Mouse (Mus musculus) lung, postnatal 14 days (tissue): Measurements from ENCODE around the gene Fpr2.
A peak's percentile ranks its signal among the peaks of the same experiment; 100 is the strongest.
"Not testable (repeated sequence)": the region's sequence is repeated elsewhere in the genome, so short reads cannot be mapped to it uniquely, and the experiment has no call there.

ENCODE experiments used
- DNase-seq: peaks from one replicate; pipeline ENCODE4 v3.0.0; 2021

Gene Fpr2

DNA sequence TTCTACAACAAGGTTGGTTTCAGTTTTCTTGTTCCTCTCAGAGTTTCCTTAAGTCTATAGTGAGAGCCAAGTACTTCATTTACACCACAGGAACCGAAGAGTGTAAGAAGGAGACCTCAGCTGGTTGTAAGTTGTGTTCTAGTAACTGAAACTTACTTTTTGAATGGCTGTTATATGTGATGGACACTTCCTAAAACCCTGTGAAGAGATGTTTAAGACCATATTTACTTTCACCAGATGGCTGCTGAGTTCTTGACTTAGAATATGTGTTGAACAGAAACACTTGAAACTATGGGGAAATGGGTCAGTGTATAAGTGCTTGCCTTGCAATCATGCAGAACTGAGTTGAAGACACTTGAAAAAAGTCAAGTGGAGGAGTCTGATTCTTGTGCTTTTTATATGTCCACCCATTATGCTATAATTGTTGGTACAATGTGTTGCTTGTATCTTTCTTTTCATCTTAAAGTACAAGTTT is at the start of gene Fpr2, which contains the start of gene Fpr3:
TSS of gene Fpr2 (plus strand) at position 51 of the 475 bp plus-strand sequence.
TSS of gene Fpr3 (plus strand) at position 79 of the 475 bp plus-strand sequence.
- no peak for DNase-seq

DNA sequence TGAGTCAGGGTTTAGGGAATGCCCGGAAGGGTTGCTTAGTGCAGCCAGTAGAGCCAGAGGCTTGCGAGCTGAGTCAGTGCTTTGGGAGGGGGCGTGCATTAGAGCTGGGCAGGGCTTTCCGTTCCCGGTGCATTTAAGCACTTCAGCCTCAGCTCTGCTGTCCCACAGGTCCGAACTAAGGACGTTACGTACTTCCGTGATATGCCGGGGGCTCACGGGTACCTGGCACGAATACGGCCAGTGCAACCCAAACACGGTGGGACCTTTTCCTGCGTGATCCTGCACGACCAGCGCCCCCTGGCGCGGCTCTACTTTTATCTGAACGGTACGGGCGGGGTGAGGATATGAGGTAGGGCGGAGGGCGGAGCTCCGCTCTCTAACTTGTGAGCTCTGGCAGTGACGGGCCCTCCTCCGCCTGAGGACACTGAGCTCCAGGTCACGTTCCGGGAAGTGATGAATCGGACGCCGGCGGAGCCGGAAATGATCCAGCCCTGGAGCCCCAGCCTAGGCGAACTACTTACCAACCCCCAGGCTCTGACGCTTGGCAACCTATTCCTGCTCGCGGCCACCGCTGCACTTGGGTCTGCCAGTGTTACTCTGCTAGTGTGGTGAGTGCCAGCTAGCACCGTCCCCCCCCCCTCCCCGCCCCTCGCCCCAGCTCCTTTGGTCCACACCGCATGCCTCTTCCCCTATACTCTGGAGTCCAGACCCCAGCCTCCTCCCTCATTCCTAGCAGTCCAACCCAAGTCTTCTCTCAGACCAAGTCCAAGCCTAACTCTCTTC is 49.5 kb upstream of the Fpr2 start:
- DNase-seq = peak; percentile 98

DNA sequence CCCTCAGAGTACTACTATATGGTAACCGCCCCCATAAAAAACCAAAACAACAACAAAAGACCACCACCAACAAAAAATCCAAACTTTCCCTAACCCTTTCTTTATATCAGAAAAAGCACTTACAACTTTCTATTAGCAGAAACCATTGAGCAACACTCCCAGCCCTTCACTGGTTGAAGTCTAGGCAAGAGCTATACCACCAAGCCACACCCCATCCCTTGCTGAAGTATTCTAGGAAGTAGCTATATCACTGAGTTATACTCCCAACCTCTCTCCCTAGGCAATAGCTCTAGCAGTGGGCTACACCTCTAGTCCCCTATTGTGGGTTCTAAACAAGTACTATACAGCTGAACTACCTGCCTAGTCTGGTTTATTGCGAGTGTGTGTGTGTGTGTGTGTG is 48.3 kb upstream of the Fpr2 start:
- no peak for DNase-seq

DNA sequence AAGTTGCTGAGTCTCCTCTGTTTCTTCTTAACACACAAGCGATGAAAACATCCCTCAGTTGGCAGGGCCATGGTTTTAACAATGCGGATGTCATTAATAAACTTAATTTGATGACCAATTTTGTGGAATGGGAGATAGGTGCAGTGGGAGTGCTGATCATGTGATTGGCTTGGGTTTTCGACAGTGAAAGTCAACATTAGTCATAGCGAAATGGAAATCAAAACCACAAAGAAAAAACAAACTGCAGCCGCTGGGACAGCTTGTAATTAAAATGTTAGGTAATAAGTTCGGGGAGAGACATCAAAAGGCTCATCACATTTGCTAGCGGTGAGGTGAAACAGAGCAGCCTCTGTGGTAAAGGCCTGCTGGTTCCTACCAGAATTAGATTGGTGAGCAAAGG is 46.8 kb upstream of the Fpr2 start:
- no peak for DNase-seq

DNA sequence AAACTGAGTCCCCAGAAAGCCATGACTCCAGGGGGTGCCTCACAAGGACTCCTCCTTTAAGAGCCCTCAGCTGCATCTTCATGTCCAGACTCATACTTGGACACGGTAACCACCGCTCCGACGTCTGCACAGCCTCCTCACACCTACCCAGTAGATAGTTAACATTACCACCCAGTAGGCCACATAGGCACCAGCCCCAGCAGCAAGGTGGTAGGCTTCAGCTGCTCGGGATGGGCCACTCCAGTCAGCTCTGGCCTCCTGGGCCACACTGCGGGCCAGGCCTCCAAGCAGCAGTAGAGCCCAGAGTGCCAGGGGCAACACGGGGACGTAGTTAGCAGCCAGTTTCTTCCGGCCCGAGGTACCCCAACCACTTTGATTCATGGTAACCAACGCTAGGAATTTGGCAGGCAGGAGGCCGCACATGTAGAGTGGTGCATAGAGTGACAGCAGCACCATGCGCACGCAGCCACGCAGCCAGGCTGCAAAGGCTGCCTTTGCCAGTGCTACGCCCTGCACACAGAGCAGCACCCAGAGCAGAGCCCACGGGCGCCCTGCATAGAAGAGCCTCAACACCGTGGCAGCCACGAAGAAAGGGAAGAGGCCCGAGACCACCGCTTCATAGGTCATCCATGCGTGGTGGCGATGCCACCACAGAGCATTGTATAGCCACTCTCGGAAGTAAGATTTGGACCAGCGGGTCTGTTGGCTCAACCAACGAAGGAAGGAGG is 43.9 kb upstream of the Fpr2 start:
- DNase-seq = no peak

DNA sequence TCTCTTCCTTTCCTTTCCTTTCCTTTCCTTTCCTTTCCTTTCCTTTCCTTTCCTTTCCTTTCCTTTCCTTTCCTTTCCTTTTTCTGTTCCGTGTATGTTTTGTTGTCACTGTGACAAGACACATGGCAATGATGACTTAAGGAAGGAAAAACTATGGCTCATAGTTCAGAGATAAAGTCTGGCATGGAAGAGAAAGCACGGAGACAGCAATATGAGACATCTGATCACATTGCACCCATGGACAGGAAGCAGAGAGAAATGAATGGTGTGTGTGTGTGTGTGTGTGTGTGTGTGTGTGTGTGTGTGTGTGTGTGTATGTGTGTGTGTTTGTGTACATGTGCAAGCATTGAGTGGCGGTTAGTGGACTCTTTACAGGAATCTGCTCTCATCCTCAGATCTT is 43.0 kb upstream of the Fpr2 start:
- not testable (repeated sequence) for DNase-seq

DNA sequence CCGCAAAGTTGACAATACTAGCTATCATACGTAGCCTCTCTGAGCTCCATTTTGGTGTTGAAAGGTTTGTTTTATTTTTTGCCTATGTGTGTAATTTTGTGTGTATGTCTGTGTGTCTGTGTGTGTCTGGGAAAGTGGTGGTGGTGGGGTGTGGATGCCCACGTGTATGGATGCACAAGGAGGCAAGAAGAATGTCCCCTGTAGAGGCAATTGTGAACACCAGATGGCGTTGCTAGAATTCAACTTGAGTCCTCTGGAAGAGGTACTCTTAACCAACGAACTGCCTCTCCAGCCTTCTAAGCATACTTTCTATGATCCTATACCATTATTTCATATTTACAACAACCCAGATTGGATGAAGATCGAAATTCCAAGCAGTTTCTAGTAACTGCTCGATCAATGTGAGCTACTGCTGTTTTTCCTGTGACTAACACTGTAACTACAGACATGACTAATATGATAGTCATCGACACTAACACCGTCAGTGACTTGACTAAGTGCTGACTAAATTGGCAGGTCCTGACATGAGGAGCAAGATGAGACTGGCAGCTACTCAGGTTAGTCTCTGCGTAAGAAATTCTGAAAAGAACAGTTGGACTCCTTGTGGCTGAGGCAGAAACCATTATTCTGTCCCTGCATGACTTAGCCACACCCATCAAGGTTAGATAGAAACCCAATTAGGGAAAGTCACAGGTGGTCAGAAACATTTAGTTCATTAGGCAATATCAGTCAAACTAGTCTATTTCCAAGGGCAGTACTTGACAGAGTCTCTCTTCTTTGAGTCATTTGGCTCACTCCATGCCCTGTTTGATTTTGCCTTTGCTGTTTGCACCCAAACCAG is 42.2 kb upstream of the Fpr2 start:
- peak; percentile 46 for DNase-seq

DNA sequence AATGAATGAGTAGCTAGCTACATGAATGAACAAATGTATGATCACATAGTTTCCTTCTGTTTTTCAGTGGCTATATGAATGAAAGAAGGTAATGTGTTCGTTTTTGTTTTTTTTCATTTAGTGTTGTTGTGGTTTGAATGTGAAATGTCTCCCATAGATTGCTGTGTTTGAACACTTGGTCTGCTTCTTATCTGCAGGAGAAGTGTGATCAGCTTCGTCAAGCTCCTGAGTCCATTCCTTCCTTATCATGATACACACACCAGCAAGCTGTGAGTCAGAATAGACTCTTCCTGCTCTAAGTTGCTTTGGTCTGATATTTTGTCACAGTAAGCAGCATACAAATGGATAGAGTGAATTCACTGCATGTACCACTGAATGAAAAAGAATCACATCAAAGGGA is 38.6 kb upstream of the Fpr2 start:
- DNase-seq = no peak

DNA sequence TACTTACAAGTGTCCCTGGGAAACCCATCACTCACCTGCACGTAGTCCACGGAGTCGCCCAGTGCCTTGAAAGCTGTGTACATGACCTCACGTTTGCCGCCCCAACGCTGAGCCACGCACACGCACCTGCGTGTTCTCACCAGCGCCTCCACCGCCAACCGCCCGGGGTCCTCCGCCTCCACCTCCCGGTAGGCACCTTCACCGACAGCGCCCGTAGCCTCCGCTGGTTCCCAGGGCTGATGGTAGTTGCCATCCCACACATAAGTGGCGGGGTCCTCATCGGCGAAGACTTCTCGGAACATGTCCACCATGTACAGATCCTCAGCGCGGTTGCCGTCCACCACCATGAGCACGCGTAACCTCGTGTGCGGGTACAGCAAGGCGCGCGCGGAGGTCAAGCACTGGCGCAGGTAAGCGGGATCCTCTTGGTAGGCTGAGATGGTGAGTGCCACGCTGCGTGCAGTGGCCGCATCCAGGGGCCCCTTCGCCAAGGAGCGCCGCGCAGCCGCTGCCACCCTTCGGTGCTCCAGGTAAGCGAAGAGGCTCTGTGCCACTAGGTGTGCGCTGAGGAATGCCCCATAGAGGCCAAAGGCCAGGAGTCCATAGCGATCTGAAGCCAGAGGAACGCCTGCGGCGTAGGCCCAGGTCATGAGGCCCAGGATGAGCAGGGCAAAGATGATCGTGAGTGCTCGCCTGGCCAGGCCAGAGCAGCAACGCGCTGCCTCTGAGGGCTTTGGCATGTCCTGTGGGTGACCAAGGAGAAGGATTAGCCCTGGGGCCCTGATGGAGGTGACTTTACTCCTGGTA is 37.5 kb upstream of the Fpr2 start:
- no peak for DNase-seq

DNA sequence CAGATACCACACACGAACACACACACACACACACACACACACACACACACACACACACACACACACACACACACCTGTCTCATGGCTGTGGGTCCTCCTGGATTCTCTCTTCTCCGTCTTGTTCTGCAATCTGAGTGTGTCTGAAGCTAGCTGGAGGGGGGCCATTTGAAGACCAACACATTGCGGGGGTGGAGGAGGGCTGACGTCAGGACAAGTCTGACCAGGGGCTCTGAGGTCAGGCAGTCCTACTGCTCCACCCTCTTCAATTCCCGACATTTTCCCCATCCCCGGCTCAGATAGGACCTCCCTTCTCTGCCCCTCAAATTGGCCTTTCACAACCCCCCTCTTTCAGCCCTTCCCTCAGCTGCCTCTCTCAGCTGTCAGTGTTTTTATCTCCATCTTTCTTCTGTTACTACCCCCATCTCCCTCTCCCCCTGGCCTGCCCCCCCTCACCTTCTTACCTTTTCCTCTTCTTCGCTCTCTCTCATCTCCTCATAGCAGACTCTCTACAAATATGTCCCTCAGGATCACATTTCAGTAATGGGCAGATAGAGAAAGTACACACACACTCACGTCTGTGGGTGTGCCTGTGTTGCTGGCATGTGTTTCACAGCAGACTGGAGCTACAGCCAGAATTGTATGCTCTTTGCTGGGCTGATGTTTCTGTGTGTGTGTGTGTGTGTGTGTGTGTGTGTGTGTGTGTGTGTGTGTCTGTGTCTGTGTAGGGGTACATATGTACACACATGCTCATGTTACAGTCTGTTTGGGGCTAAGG is 32.4 kb upstream of the Fpr2 start, which contains the start of gene Has1:
TSS of gene Has1 (minus strand) at position 142 of the 775 bp plus-strand sequence.
- no peak for DNase-seq

DNA sequence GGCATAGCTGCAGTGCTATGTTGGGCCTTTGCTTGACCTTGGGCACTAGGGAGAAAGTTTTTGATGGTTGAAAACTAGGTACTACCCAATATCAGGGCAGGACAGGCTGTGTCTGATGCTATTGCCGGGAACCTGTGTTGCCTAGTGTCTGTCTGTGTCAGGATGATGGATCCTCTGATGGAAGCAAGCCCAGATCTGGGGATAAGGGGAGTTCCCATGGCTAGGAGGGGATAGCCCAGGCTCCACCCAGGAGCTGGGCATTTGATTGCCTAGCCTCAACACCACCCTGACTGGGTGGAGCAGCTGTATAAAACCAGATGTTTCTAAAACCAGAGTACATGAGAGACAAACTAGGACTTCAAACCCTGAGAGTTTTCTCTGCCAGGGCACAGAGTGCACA is 31.0 kb upstream of the Fpr2 start:
- DNase-seq = no peak

DNA sequence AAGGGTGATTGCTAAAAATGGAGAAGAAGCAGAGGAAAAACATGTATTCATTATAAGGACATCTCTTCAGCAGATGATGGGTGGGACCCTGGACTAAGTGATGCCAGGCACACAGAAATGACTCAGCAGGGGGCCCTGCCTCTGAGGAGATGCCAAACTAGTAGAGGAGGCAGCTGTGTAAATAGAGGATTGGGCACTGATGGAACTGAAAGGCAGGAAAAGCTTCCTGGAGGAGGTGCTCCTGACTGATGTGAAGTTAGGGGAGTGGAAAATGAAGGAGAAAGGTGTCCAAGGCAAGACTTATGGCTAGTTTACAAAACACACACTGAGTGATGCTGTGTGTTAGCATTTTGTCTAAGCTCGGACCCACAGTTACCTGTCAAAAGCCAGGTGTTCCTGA is 30.2 kb upstream of the Fpr2 start:
- DNase-seq = no peak

DNA sequence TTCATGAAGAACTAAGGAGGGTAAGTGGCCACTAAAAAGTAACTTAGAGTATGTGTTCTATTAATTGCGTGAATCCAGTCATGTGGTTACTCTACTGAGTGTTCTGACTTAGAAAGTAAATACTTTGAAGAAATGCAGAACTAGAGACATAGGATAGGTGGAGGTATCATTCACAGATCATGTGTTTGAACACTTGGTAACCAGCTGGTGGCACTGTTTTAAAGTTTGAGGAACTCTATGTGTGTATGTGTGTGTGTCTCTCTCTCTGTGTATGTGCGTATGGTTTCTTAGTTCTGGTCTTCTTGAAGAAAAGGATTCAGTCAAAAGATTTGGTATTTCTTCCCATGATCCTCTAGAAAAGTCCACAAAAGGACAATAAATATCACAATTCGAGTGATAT is 27.5 kb upstream of the Fpr2 start:
- no peak for DNase-seq

DNA sequence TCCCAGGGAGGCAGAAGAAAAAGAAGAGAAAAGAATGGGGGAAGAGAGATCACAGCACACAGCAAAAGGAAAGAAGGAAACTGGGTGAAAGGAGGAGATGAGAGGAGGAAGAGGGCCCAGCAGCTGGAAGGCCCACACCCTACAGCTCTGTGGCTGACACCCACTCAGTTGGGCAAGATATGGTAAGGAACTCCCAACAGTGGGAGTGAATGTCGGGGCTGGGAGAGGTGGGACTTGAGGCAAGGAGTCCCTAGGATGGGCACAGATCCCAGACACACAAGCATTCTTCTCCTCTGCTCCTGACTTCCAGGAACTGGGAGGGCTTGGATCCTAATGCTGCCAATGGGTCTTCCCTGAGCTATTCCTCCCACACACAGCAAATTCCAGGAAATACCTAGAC is 25.3 kb upstream of the Fpr2 start:
- DNase-seq = peak; percentile 24

DNA sequence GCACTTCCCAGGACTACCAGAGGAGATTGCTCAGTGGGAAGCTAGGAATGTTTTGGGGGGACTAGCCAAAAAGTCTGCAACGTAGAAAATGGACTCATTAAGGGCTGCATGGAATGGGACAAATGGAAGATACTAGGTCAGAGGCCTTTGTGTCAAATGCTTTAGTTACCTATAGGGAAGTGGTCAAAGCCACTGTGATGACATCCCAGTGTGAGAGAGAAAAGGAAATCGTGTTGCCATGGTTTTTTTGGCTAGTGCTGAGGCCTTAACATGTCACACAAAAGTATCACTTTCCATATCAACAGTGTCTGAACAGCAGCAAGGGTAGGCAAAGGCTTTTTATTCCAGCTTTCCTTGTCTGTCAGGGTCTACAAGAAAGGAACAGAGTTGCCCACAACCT is 22.5 kb upstream of the Fpr2 start:
- no peak for DNase-seq

DNA sequence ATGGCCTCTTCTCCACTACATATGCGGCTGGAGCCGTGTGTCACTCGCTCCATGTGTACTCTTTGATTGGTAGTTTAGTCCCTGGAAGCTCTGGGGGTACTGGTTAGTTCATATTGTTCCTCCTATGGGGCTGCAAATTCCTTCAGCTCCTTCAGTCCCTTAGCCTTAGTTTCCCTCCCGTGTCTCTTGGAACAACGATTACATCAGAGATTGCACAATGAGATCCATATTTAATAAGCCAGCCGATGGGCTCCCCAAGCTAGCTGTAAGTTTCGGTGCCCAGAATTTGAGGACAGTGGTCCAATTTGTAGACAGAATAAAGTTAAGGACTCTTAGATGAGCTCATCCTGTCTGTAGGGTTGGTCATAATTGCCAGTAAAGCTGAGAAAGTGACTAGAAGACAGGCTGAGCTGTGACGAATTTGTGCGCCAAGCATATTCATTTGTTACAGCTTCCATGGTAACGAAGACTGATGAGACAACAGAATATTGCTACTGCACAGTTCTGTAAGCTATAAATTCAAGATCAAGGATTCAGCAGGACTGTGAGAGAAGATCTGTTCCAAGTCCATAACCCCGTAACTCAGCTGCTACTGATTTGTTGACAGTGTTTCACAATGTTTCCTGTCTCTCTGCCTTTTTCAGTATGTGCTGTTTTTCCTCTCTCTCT is 20.7 kb upstream of the Fpr2 start:
- peak; percentile 7 for DNase-seq

DNA sequence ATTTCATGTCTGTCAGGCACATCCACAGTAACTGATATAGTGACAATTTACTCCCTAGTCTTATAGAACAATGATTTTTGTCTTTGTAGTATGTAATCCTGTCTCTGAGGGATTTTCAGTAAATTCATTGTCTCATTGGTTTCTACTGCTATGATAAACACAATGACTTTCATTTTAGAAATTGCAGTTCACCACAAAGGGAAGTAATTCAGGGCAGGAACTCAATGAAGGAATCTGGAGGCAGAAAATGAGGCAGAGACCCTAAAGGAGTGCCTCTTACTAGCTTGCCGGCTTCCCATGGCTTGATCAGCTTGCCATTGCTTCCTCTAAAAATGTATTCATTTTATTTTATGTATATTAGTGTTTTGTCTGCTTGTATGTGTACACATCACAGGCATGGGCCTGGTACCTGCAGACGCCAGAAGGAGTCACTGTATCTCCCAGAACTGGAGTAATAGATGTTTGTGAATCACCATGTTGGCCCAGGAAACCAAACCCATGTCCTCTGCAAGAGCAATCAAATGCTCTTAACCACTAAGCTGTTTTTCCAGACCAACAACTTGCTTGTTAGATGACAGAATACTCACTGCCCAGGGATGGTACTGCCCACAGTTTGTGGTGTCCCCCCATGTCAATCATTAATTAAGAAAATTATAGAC is 16.6 kb upstream of the Fpr2 start:
- no peak for DNase-seq

DNA sequence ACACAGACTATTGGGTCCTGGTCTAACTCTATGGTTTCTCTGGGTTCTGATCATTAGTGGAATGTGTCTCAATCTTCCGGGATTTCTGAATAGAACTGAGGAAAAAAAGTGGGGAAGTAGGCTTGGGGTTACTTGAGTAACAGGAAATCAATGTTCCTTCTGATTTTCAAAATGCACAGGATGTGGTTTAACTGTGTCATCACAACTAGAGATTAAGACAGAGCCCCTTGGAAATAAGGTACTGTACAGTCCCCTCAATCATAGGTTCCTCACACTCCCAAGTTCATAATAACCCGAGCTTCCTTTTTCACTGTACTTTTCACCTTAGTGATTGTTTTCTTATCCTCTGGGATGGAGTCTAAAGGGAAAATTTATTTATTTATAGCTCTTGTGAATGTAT is 15.9 kb upstream of the Fpr2 start:
- DNase-seq = no peak

DNA sequence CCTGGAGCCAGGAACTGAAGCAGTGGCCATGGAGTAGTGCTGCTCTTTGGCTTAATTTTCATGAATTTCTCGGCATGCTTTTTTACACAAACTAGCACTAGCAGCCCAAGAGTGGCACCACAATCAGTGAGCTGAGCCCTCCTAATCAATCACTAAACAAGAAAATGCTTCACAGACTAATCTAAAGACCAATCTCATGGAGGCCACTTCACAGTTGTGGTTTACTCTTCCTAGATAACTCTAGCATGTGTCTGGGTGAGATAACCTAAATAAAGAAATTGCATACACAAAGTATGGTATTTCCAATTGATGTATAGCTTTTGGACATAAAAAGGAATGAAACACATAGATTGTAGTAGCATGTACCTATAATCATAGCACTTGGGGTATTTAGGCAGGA is 8.3 kb upstream of the Fpr2 start:
- DNase-seq = no peak

DNA sequence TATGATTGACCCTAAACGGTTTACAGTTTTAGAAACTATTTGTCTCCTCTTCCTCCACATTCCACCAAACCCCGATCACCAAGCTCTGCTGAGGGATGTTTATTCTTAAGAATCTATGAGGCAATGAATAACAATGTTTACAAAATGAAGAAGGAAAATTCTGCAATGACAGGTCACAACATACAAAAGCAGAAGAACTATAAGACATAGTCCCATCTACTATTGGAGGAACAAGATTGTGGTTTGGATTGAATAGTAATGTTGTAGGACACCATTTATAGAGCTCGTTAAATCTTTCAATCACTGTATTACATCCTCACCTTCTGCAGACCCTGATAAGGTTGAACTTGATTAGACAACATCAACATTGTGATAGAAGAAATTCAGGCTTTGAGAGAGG is 5.0 kb upstream of the Fpr2 start:
- DNase-seq = no peak
